Mouse (Mus musculus) v-Abl transformed pro-B cells (cell line): ENCODE measurements around the gene Kctd17.

Experiments
- in situ Hi-C, 2 experiments: fragments of 400-800 bp; cut with MboI; formaldehyde crosslinking; loops; one replicate each; pipeline ENCODE4 v1.15.1; 2025; ENCODE audit not compliant: unreplicated experiment in 2 of 2

Kctd17 gene

GRCm38 (mm10) chr15:78428391-78429138, at the start of gene Kctd17:
Gene Kctd17 (plus strand): TSS chr15:78428564.
- in situ Hi-C loops: loop anchor here in 1 of 2 experiments (25.0 kb wide), 1 partner anchor 309 kb away; no protein-coding TSS in a partner anchor

- in situ Hi-C loops: no loop called here
Measured at GRCm38 (mm10) chr15:78380208-78380607, 48.2 kb upstream of the Kctd17 start.

GRCm38 (mm10) chr15:78380741-78381140, 47.6 kb upstream of the Kctd17 start:
- in situ Hi-C loops: no loop called here

DNA sequence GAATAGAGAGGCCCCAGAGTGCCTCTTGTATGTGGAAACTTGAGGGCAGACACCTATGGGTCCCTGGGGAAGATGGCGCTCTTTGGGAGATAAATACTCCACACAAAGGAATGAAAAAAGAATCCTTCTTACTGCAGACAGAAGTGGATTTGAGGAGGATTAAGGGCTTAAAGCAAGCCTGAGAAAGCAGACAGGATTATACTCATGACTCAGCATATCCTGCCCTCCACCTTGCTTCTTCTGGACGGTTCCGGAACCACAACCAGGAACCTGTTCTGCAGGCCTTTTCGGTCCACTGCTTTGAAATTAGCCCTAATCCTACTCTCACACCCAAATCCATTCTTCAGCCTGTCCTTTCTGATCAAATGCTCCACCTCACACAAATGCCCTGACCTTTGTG, 46.2 kb upstream of the Kctd17 start:
- in situ Hi-C loops: no loop called here

GRCm38 (mm10) chr15:78383450-78384219, 44.7 kb upstream of the Kctd17 start:
- in situ Hi-C loops: no loop called here

DNA sequence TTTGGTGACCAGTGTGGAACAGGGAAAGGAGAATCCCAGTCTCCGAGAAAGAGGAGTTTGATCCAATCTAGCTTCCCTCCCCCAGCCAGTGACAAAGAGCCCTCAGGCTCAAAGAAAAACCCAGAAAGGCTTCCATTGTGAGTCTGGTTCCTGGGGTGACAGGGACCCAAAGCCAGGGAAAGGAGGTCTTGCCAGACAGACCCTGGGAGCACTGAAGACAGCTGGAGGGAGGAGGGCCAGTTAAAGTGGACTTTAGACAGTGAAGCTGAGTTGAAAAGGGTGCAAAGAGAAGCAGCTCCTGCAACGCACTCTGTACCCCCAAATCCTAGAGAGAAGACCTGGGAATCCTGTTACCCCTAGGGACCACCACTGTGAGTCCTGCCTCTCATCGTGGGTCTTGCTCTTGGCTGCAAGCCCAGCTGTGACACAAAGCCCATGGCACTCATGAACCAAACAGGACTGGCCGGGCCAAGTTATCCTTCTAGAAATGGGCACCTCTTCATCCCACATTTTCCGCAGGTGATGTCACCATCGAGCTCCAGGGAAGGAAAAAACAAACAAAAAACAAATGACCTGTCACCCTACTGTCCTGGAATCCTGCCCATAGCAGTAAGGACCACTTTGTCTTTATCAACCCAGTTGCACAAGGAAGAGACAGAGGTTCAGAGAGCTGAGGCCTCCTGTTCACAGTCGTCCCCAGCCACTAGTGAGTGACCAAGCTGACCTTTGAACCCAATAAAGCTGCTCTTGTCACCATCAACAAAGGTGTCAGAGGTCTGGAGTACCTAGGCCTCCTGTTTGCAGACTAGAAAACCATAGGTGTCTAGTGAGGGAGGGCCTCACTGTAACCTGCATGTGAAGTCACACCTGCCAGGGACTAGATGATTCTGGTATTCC, 43.9 kb upstream of the Kctd17 start:
- in situ Hi-C loops: no loop called here

DNA sequence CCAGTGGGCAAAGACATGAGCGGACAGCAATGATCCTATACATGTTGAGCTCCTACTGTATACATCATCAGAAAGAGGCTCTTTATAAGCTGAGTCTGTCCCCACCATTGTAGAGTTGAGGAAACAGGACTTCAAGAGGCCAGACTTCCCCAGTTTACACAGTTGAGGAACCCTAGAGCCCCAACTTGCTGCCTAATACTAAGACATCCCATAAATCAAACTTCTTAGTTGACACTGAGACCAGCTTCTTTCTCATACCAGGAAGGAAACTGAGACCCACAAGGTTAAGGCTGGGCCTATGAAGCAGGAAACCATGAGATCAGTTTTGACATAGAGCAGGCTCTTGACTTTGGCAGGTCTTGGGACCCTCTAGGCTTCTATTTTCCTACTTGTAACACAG, 42.8 kb upstream of the Kctd17 start:
- in situ Hi-C loops: no loop called here

DNA sequence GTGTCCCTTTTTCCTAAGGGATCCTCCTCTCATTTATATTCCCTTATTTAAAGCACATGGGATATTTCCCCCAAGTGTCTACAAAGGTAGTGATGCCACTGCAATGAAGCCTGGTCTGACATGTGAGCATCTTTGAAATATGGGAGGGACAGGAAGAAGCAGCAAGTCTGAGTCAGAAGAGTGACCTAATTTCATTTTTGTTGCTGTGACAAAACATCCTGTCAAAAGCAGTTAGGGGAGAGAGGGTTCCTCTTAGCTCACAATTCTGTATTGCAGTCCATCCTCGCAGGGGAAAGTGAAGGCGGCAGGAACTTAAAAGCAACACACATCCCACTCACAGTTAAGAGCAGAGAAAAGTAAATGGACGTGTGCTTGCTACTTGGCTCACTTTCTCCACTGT, 37.5 kb upstream of the Kctd17 start:
- in situ Hi-C loops: no loop called here

DNA sequence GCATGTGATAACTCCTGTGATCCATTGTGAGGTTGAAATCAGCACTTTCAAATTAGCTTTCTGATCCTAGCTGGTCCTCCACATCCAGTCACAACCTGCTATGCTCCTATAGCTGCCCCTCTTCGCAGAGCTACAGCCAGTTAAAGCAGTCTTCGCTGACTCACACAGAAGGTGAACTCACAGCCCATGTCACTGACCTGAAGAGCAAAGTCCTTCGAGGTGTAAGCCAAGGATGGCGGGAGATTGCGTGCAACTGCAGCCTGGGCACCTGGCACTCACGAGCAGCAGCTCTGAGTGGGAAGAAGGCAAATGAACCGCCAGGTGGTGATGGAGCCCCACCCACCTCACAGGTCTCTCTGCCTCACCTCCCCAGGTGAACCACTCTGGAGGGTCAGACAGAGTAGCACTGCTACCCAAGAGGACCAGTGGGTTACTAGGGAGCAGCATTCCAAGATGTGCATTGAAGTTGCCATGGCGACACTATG, 32.8 kb upstream of the Kctd17 start, which contains the start of gene Tex33:
Gene Tex33 (minus strand): TSS at position 435 of the 485 bp plus-strand sequence.
- in situ Hi-C loops: no loop called here

GRCm38 (mm10) chr15:78401345-78401744, 27.0 kb upstream of the Kctd17 start:
- in situ Hi-C loops: no loop called here

DNA sequence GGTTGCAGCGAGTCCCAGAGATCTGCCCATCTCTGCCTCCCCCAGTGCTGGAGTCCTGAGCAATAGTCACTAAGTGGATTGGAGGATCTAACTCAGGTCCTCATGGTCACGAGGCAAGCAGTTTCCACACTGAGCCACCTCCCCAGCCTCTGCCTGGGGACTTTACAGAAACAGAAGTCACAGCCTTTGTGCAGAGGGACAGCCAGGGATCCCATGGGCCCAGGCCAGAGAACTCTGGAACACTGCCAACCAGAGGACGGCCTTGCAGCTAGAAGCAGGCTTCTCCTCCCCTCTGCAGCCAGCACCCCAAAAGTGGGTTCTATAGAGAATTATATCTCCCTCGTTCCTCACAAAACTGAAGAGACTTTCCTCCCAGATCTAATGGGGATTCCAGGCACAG, 26.4 kb upstream of the Kctd17 start:
- in situ Hi-C loops: no loop called here

DNA sequence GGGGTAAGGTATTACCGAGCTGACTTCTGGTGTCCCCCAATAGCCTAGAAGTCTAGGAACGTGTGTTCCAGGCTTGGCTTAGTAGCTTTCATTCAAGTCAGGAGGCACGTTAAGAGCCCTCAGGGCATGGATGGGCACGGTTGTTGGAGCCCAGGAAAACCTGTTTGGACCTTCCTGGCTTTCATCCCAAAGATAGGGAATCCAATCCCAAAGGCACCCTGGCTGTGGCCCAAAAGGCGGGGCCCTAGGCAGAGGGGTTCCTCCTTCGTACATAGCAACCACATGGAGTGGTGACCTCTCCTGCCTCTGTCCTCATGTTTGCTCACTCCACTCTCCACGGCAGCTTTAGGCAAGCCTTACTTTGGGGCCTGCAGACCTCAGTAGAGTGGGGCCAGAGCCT, 25.9 kb upstream of the Kctd17 start:
- in situ Hi-C loops: no loop called here

DNA sequence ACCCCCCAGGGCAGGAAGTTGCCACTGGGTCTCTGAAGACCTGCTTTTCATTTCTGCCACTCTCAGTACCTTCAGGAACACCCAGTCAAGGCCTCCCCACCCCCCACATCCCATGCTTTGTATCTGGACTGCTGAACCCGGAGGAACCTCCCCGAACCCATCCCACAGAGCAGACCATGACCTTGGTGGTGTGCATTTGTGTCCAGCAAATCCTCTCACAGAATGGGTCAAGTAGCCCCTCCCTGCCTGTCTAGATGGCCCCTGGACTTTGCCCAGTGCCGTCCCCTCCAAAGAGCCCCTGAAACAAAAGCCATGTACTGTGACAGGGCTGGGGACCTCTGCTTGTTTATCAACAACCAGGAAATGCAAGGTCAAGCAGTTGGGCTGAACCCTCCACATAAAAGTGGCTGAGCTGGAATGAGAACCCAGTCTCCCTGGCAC, 25.0 kb upstream of the Kctd17 start:
- in situ Hi-C loops: no loop called here

GRCm38 (mm10) chr15:78403896-78404295, 24.5 kb upstream of the Kctd17 start:
- in situ Hi-C loops: no loop called here

GRCm38 (mm10) chr15:78405098-78405497, 23.3 kb upstream of the Kctd17 start:
- in situ Hi-C loops: no loop called here

GRCm38 (mm10) chr15:78405517-78406211, 22.7 kb upstream of the Kctd17 start, which contains the start of gene Tst:
Gene Tst (minus strand): TSS chr15:78405907.
- in situ Hi-C loops: no loop called here

- in situ Hi-C loops: no loop called here
Measured at GRCm38 (mm10) chr15:78406293-78406934, 21.9 kb upstream of the Kctd17 start, which contains the start of gene Mpst. Gene Mpst (plus strand): TSS chr15:78406416.

- in situ Hi-C loops: no loop called here
Measured at GRCm38 (mm10) chr15:78409570-78410052, 18.8 kb upstream of the Kctd17 start.

DNA sequence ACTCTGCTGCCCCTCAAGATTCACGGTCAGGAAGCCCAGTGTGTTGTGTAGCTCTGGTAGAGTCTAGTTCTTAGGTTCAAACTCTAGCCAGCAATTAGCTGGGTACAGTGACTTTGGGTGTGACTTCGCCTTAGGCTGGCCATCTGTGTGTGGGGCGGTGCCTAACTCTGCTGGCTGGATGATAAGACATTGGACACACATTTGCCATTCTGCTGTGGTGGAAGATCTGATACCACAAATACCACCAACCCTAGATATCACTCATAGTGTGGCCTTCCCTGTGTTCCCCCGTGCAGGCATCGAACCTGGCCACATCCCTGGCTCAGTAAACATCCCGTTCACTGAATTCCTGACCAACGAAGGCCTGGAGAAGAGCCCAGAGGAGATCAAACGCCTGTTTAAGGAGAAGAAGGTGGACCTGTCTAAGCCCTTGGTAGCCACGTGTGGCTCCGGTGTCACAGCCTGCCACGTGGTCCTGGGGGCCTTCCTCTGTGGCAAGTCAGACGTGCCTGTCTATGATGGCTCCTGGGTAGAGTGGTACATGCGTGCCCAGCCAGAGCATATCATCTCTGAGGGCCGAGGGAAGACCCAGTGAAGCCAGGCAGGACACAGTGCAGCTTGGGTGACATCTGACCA, 15.2 kb upstream of the Kctd17 start:
- in situ Hi-C loops: no loop called here
